Mouse (Mus musculus) midbrain, embryonic 14.5 days (tissue): ENCODE data around the gene Otx2. TPM values are rescaled to one million over a fixed set of nuclear protein-coding genes. Genes with fewer than 3 reads are reported as not detected.
A peak's percentile ranks its signal among the peaks of the same experiment; 100 is the strongest.

Experiments
- ATAC-seq: fragments of 200-750 bp; cut with Nextera tagmentation; 2 replicates; pipeline ENCODE4 v1.8.0; 2017; ENCODE audit warnings: moderate number of reproducible peaks, moderate library complexity; ENCODE audit not compliant: low FRiP score, low TSS enrichment
- DNase-seq: peaks from one replicate; pipeline ENCODE4 v3.0.0-alpha.2; 2015
- H3K27ac ChIP-seq: fragments of 300-500 bp; sonication (generic); replicated peaks from 2 replicates; pipeline ENCODE4 v1.5.1; 2014; ENCODE audit warnings: mild to moderate bottlenecking, low read depth, low read length, moderate library complexity
- H3K27me3 ChIP-seq: fragments of 300-500 bp; sonication (generic); 2 replicates; pipeline ENCODE4 v1.6.1; 2014; ENCODE audit warnings: low read length, control low read depth, mixed read lengths; ENCODE audit not compliant: control insufficient read depth, insufficient read depth
- H3K36me3 ChIP-seq: fragments of 300-500 bp; sonication (generic); 2 replicates; pipeline ENCODE4 v1.6.1; 2014; ENCODE audit warnings: low read length, control low read depth; ENCODE audit not compliant: control insufficient read depth, insufficient read depth
- H3K4me1 ChIP-seq: fragments of 300-500 bp; sonication (generic); 2 replicates; pipeline ENCODE4 v1.6.1; 2014; ENCODE audit warnings: mild to moderate bottlenecking, antibody characterized with exemption, low read length, control low read depth; ENCODE audit not compliant: control insufficient read depth, insufficient read depth
- H3K4me2 ChIP-seq: fragments of 300-500 bp; sonication (generic); 2 replicates; pipeline ENCODE4 v1.6.1; 2014; ENCODE audit warnings: mild to moderate bottlenecking, low read length, moderate library complexity
- H3K4me3 ChIP-seq: fragments of 300-500 bp; sonication (generic); replicated peaks from 2 replicates; pipeline ENCODE4 v1.5.1; 2014; ENCODE audit warnings: low read depth, low read length
- H3K9ac ChIP-seq: fragments of 300-500 bp; sonication (generic); replicated peaks from 2 replicates; pipeline ENCODE4 v1.6.1; 2014; ENCODE audit warnings: mild to moderate bottlenecking, low read length, moderate library complexity
- H3K9me3 ChIP-seq: fragments of 300-500 bp; sonication (generic); 2 replicates; pipeline ENCODE4 v1.6.1; 2016; ENCODE audit warnings: low read length, control low read depth, mixed read lengths; ENCODE audit not compliant: control insufficient read depth
- WGBS: fragments of 180-500 bp; shearing (Covaris S2); extraction: QIAGEN DNeasy Blood & Tissue Kit; methylation state at CpG from one replicate; pipeline ENCODE4 v1.1.7; 2014; 5-methylcytosine and 5-hydroxymethylcytosine counted together
- polyA plus RNA-seq: library from polyadenylated mRNA; unstranded; fragments of >200 nt; fragmentation: Nextera tagmentation; extraction: Ambion mirVana; gene quantifications from 2 replicates; pipeline ENCODE4 v1.2.1, GENCODE M21; 2014

Gene Otx2
- polyA plus RNA-seq, 1 experiment from 2014 or later = 129 TPM

DNA sequence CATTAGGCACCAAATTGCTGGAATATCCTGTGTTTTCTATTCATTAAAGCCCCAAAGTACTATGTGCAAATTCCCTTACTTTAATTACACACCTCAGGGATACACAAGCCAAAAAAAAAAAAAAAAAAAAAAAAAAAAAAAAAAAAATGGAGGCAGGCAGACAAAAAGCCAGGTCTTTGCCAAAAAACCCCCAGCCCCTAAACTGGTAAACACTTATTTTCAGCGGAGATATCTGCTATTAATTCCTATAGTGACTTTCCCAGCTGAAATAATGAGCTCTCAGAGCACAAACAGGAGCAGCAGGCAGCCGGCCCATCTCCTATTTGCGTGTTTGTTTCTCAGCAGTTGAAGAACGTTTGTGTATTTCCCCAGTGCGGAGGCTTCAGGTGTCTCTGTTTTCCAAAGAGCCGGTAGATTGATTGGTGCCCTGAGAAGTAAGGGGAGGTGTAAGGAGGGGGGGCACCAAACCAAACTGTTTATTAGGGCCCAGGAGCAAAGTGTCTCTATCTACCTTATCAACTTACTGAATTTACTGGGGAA lies 34.3 kb upstream of the Otx2 start:
- H3K27me3 ChIP-seq = peaks cover 5% of the 10 kb centered on the region; the same call in 1 of the 2 replicates
- no peaks in the 10 kb centered on the region for H3K9me3 ChIP-seq
- no peak overlapping the region for H3K4me3 ChIP-seq
- H3K4me1 ChIP-seq = peaks cover 24% of the 10 kb centered on the region
- WGBS = 5% methylated on average over 6 of the region's 6 CpGs
- no peaks in the 10 kb centered on the region for H3K36me3 ChIP-seq
- ATAC-seq (no peak), DNase-seq (peak; percentile 54)
- peak overlapping the region; percentile 24 for H3K4me2 ChIP-seq
- H3K9ac ChIP-seq = no peak overlapping the region; the same call in 1 of the 2 replicates
- no peak overlapping the region for H3K27ac ChIP-seq

DNA sequence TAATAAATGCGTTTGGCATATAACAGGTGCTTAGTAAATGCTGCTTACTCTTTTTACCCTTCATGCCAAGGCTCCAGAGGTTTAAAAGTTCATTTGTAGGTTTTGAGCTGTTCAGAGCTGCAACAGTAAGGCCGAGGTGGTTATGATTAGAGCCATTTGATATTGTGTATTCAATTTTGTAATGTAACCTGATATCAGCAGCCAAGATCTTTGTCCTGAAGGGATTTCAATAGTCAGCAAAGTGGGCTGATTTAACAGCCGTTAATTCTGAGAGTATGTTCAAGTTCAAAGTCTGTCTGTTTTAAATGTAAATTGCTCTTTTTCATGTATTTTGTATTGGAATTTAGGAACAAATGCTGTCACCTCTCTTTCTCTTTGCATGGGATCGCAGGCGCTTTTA lies 33.8 kb upstream of the Otx2 start:
- DNase-seq (peak; percentile 30), ATAC-seq (no peak)
- Histone ChIP-seq H3K4me1 (peaks cover 24% of the 10 kb centered on the region), H3K36me3 (no peaks in the 10 kb centered on the region), H3K9ac (no peak overlapping the region; the same call in 1 of the 2 replicates), H3K27me3 (peaks cover 5% of the 10 kb centered on the region; the same call in 1 of the 2 replicates), H3K4me2 (no peak overlapping the region), H3K9me3 (no peaks in the 10 kb centered on the region), H3K27ac (no peak overlapping the region), H3K4me3 (no peak overlapping the region)
- WGBS = 33% methylated on average over 5 of the region's 5 CpGs

GRCm38 (mm10) chr14:48700790-48701370 lies 27.3 kb upstream of the Otx2 start:
- H3K27me3 ChIP-seq = peaks cover 5% of the 10 kb centered on the region; the same call in 1 of the 2 replicates
- no peaks in the 10 kb centered on the region for H3K36me3 ChIP-seq
- no peaks in the 10 kb centered on the region for H3K4me1 ChIP-seq
- no peaks in the 10 kb centered on the region for H3K9me3 ChIP-seq
- ATAC-seq (no peak), DNase-seq (no peak)
- 45% methylated on average over 8 of the region's 8 CpGs for WGBS
- H3K4me2 ChIP-seq = no peak overlapping the region
- H3K27ac ChIP-seq = no peak overlapping the region
- no peak overlapping the region for H3K9ac ChIP-seq
- no peak overlapping the region for H3K4me3 ChIP-seq

DNA sequence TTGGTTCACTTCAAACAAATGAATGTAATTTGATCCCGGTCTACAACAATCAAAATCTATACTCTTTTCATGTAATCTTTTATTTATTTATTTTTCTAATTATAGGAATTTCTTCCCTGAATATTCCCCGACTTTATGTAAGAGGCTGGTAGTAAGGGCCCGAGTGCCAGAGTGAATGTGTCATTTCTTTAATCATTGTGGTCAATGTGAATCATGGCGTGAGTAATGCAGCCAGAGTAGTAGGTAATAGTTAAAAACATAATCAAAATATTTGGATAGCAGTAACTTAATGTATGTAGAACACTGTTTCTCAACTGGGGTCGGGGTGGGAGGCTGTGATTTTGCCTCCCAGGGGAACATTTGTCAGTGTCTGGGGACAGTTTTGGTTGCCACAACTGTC lies 6.0 kb upstream of the Otx2 start:
- 85% methylated on average over 5 of the region's 5 CpGs for WGBS
- Histone ChIP-seq H3K4me3 (no peak overlapping the region), H3K9me3 (no peaks in the 10 kb centered on the region), H3K27me3 (peaks cover 3% of the 10 kb centered on the region; the same call in 1 of the 2 replicates), H3K4me2 (no peak overlapping the region), H3K36me3 (no peaks in the 10 kb centered on the region), H3K9ac (no peak overlapping the region), H3K4me1 (0 out of 2 replicates have a peak, but pooled peaks cover 11% of the 10 kb centered on the region), H3K27ac (no peak overlapping the region)
- DNase-seq = no peak
- no peak for ATAC-seq

GRCm38 (mm10) chr14:48678674-48679073 lies 5.1 kb upstream of the Otx2 start:
- H3K27me3 ChIP-seq = peaks cover 3% of the 10 kb centered on the region; the same call in 1 of the 2 replicates
- no peak overlapping the region for H3K4me3 ChIP-seq
- DNase-seq (peak; percentile 15), ATAC-seq (no peak)
- H3K4me2 ChIP-seq = no peak overlapping the region
- no peak overlapping the region for H3K27ac ChIP-seq
- no peaks in the 10 kb centered on the region for H3K36me3 ChIP-seq
- H3K9ac ChIP-seq = no peak overlapping the region
- H3K4me1 ChIP-seq = peaks cover 16% of the 10 kb centered on the region
- H3K9me3 ChIP-seq = no peaks in the 10 kb centered on the region
- WGBS = 80% methylated on average over 3 of the region's 3 CpGs

GRCm38 (mm10) chr14:48674036-48674831 lies 615 bp upstream of the Otx2 start:
- peak overlapping the region; percentile 78 for H3K9ac ChIP-seq
- 1% methylated on average over 36 of the region's 36 CpGs for WGBS
- no peaks in the 10 kb centered on the region for H3K9me3 ChIP-seq
- peak overlapping the region; percentile 86 for H3K4me2 ChIP-seq
- peak overlapping the region; percentile 79 for H3K27ac ChIP-seq
- peaks cover 19% of the 10 kb centered on the region for H3K4me1 ChIP-seq
- H3K4me3 ChIP-seq = peak overlapping the region; percentile 58
- H3K27me3 ChIP-seq = peaks cover 10% of the 10 kb centered on the region; the same call in 1 of the 2 replicates
- ATAC-seq = peak; percentile 55
- no peaks in the 10 kb centered on the region for H3K36me3 ChIP-seq
- DNase-seq = peak; percentile 61

DNA sequence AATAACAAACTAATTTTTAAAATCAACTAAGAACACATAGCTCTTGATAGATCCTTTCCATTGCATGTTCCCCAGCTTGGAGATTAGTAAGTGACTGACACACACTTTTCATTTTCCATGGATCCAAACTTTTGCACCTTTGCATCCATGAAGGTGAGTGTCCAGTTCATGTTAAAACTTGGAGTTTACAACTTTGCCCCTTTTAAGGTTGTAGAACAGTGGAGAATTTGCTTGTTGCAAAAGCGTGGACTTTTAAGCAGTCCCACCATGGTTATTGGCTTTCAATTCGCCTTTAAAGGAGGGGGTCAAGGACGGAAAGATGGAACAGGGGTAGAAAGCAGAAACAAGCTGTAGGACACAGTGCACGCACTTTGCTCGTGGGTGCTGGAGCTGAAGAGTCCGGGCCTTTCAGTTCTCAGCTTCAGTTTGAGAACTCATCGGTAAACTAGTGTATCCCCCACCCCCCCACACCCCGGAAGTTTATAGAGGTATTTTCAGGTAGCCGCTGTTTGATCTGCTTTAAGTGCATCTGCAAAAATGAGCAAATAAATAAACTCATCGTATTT lies 925 bp downstream of the Otx2 start:
- no peak for ATAC-seq
- Histone ChIP-seq H3K4me2 (peak overlapping the region; percentile 86), H3K27me3 (peaks cover 7% of the 10 kb centered on the region; the same call in 1 of the 2 replicates), H3K27ac (peak overlapping the region; percentile 79; the same call in 1 of the 2 replicates), H3K4me3 (peak overlapping the region; percentile 58), H3K4me1 (peaks cover 14% of the 10 kb centered on the region), H3K9ac (peak overlapping the region; percentile 78; the same call in 1 of the 2 replicates), H3K36me3 (no peaks in the 10 kb centered on the region), H3K9me3 (no peaks in the 10 kb centered on the region)
- DNase-seq = peak; percentile 53
- 5% methylated on average over 10 of the region's 10 CpGs for WGBS

DNA sequence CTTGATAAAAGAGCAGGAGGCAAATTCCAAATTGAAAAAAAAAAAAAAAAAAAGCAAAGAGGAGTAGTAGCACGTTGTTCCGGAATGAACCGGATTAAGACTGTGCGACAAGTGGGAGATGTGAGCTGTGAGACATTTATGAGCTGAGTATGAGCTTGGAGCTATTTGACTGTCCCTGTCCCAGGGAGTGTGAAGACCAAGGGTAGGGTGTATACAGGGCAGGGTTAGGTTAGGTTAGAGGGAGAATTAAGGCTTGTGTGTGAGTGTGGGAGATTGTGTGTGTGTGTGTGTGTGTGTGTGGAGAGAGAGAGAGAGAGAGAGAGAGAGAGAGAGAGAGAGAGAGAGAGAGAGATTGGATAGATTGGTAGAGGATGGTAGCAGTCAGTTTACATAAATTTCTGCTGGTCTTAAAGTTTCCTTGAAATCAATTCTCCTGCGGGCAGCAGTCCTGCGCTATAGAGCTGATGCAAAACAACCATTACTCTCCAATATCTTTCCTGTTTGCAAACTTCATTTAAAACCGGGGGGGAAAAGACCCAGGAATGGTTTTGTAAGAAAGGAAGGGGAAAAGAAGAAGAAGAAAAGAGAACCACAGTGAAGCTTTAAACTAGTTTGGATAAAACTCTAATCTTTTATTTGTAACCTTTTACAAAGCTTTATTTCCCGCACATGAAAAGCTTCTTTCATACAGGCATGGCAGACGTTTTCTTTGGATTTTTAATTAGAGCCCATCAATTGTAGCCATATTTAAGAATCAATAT lies 2.0 kb downstream of the Otx2 start:
- Histone ChIP-seq H3K27me3 (peaks cover 7% of the 10 kb centered on the region; the same call in 1 of the 2 replicates), H3K4me2 (peak overlapping the region; percentile 86), H3K4me3 (peak overlapping the region; percentile 58), H3K36me3 (no peaks in the 10 kb centered on the region), H3K9me3 (no peaks in the 10 kb centered on the region), H3K27ac (peak overlapping the region; percentile 91), H3K4me1 (peaks cover 14% of the 10 kb centered on the region), H3K9ac (peak overlapping the region; percentile 76; the same call in 1 of the 2 replicates)
- DNase-seq (peak; percentile 63), ATAC-seq (no peak)
- WGBS = 7% methylated on average over 9 of the region's 9 CpGs
